Mouse (Mus musculus): ENCODE data around the gene Hist2h4.
"Not testable (repeated sequence)": the region's sequence is repeated elsewhere in the genome, so short reads cannot be mapped to it uniquely, and the experiment has no call there.

Gene Hist2h4

GRCm38 (mm10) chr3:96262979-96263550, at the start of gene Hist2h4:
TSS of gene Hist2h4 (minus strand) at chr3:96263311.
- peak; percentile 97 for DNase-seq (ENCODE audit: extremely low spot score, low spot score)

DNA sequence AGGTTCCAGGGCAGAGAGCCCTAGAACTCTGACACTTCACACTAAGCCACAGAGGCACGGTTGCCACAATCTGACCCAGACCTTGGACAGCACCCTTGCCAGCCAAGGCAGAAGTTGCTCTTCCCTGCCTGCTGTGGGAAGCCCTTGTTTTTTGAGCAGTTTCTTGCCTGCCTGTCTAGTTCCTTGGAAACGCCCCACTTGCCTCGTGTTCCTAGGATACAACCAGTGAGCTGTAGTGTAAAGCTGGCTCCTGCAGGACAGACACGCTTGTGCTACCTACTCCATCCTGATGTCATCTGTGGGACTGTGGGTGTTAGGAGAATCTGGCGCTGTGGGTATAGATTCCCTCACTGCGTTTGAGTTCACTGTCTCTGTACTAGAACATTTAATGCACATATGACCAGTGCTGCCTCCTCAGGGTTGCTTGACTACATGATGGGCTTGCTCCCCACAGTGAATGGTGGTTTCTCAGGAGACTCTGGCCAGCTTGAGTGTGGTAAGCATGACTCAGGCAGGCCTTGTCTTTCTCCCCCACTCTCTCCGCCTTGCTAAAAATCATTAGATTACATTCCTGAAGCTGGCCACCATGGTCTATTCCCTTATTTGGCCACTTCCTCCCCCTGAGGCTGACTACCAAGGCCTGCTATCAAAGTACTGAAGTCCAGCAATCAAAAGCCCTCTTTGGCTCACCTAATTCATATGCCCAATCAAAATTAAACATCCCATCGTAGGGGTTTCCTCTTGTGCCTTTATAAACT, 49.4 kb upstream of the Hist2h4 start:
- no peak for DNase-seq (ENCODE audit: extremely low spot score, low spot score)

- DNase-seq (ENCODE audit: extremely low spot score, low spot score), result no peak
These were observed 46.3 kb upstream of the Hist2h4 start for GRCm38 (mm10) chr3:96309441-96309840.

- no peak for DNase-seq (ENCODE audit: extremely low spot score, low spot score)
These were observed 43.4 kb upstream of the Hist2h4 start for GRCm38 (mm10) chr3:96306506-96306905.

DNA sequence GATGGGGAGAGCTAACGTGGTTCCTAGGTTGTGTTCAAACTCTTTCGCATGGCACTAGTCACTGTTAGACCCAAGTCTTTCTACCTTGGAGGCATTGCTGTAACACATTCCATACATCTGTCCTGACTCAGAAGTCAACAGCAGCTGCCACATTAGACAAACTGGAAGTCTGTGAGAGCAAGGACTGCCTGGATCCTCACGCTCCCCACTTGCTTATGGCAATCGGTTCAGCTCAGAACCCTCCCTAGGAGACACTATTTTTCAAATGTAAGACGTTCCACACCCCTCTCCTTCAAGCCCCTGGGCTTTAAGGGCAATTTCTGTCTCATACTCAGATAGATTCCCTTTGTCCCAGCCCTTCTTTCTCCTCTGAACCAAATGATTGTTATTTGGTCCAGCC, 39.0 kb upstream of the Hist2h4 start:
- DNase-seq (ENCODE audit: extremely low spot score, low spot score), result no peak

DNA sequence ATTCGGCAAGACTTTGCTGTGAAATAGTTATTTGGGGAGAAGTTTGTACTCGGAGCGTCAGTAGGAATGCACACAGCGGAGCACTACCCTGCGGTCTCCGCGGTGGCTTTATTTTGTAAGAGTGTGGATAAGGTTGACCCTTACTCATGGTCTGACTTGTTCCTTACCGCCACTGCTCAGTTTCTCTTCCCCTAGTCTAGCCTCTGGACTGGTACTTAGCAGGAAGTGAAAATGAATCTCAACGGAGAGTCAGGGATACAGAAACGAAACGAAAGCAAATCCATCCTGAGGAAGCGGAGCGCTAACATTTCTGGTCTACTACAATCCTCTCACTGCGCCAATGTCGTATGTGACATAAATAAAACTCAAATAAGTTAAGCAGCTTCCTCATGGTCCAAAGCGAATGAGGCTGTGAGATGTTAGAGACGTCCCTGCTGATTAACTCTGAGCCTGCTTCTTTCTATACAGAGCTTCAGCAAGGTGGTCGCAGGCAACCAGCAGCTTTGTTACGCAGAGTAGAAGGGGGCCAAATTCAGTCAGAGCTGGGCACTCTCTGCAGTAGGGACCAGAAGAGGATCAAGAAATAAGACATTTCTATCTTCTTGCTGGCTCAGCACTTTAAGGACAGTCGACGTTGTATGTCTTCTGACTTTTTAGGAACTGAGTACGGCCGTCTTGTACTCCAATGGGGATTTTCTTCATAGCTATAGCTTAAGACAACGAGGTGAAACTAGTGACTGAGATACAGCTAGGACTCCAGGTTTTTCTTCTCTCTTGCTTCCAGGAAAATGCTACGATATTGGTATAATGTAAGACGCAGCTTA, 37.8 kb upstream of the Hist2h4 start:
- no peak for DNase-seq (ENCODE audit: extremely low spot score, low spot score)

DNA sequence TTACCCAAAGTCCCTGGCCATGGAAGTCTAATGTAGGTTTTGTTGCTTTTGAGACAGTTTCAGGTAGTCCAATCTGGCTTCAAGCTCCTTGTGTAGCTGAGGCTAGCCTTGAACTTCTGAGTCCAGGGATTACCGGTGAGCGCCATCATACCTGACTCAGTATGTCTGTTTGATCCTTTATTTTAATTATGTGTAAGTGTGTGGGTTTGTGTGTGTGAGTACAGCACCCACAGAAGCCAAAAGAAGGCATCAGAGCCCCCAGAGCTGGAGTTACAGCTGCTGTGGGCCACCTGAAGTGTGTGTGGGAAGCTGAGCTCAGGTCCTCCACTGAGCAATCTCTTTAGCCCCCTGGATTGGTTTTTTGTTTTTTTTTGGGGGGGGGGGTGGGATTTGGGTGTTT, 36.5 kb upstream of the Hist2h4 start:
- DNase-seq (ENCODE audit: extremely low spot score, low spot score), result no peak

- no peak for DNase-seq (ENCODE audit: extremely low spot score, low spot score)
These were observed 35.2 kb upstream of the Hist2h4 start for GRCm38 (mm10) chr3:96298360-96298759.

DNA sequence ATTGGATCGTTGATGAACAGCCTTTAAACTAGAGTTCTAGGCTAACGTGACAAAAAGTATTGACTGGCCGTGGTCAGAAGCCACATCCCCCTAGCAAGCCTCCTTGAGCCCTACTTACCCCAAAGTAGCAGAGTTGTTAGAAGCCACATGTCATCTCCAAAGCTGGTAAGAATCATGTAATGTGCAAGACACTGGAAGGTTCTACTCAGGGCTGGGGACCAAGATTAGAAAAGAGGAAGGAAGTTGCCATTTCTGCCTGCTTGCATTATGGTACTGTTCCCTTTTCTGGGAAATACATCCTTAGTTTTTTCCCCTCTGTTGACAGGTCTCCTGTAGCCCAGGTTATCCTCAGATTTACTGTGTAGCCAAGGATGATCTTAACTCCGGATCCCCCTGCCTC, 30.7 kb upstream of the Hist2h4 start, which contains the start of gene Fcgr1:
Gene Fcgr1, minus strand, starts transcription at position 183 of the 400 bp plus-strand sequence.
- DNase-seq (ENCODE audit: extremely low spot score, low spot score), result no peak

- no peak for DNase-seq (ENCODE audit: extremely low spot score, low spot score)
These were observed 30.3 kb upstream of the Hist2h4 start for GRCm38 (mm10) chr3:96293368-96293767.

DNA sequence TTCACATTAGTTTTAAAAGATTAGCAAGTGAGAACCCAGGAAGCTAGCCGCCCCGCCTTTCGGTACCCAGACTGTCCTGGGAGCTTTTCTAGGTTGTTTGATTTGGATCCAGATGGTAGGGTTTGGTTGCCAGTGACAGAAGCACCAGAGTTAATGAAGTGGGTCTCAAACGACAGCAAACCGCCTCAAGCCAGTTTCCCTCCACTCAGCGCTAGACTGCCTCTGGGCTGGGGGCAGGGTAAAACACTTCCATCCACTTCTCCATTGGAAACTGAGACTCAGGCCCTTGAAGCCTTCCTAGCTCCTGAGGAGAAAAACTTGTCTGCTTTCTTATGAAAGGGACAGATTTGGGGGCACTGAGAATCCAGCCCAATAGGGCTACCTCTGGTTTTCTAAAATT, 29.5 kb upstream of the Hist2h4 start:
- DNase-seq (ENCODE audit: extremely low spot score, low spot score), result no peak

DNA sequence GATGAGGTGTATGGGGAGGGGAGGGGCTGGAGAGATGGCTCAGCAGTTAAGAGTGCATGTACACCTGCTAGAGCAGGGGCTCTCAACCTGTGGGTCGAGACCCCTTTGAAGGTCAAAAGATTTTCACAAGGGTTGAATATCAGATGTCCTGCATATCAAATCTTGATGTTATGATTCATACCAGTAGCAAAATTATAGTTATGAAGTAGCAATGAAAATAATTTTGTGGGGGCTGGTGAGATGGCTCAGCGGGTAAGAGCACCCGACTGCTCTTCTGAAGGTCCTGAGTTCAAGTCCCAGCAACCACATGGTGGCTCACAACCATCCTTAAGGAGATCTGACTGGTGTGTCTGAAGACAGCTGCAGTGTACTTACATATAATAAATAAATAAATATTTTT, 27.6 kb upstream of the Hist2h4 start:
- not testable (repeated sequence) for DNase-seq (ENCODE audit: extremely low spot score, low spot score)

DNA sequence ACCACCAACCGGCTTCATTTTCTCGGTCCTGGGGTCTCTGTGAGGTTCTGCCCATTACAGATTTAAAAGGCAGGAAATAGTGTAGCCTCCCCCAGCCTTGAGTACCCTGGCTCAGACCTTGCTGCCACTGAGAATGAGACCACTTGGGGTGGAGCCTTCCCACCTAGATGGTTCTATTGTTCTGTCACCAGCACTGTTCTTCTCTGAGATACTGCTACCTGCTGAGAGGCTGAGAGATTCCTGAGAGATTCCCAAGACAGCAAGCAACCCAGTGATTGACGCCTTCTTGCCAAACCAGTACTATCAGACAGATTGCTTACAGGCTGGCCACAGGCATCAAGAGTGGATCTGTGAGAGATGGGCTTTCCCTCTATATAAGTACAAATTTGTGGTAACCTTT, 26.1 kb upstream of the Hist2h4 start:
- DNase-seq (ENCODE audit: extremely low spot score, low spot score), result no peak

DNA sequence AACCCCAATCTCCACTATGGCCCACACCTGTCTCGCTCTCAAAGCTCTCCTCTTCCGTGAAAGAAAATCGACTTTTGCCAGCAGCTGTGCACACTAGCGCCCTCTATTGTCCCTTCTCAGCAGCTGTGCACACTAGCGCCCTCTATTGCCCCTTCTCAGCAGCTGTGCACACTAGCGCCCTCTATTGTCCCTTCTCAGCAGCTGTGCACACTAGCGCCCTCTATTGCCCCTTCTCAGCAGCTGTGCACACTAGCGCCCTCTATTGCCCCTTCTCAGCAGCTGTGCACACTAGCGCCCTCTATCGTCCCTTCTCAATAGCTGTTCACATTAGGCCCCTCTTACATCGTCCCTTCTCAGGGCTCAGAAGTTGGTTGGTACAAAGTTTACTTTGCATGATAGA, 24.2 kb upstream of the Hist2h4 start:
- DNase-seq (ENCODE audit: extremely low spot score, low spot score), result not testable (repeated sequence)

DNA sequence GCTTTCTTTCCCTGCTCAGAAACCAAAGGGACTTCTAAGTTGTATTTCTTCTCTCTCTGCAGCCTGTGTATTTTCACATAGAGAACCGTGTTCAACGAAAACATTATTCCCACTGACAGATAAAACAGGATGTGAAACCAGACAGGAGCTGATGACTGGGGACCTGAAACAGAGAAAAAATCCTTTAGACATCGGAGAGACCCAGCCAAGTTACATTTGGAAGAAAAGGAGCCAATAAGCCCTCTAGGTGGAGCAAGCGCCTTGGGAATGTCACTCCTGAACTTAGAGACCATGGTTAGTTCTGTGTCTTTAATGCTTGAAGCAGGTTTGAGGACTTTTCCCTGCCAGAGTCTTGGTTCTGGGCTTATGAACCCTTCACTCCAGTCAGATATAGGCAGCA, 21.3 kb upstream of the Hist2h4 start:
- no peak for DNase-seq (ENCODE audit: extremely low spot score, low spot score)

DNA sequence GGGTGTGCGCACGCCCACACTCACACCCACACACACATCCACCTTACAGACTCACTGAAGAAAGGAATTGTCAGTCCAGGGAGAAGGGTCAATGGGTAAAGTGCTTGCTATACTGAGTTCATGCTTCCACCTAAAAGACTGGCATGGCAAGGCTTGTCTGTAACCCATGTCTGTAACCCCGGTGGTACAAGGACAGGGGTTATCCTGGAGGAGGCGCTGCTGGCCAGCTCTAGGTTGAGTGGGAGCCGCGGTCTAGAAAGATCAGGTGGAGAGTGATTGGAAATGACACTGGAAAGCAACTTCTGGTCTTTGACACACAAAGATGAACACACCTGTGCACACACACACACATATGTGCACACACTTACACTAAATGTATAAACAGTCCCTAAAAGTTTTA, 17.5 kb upstream of the Hist2h4 start:
- no peak for DNase-seq (ENCODE audit: extremely low spot score, low spot score)

DNA sequence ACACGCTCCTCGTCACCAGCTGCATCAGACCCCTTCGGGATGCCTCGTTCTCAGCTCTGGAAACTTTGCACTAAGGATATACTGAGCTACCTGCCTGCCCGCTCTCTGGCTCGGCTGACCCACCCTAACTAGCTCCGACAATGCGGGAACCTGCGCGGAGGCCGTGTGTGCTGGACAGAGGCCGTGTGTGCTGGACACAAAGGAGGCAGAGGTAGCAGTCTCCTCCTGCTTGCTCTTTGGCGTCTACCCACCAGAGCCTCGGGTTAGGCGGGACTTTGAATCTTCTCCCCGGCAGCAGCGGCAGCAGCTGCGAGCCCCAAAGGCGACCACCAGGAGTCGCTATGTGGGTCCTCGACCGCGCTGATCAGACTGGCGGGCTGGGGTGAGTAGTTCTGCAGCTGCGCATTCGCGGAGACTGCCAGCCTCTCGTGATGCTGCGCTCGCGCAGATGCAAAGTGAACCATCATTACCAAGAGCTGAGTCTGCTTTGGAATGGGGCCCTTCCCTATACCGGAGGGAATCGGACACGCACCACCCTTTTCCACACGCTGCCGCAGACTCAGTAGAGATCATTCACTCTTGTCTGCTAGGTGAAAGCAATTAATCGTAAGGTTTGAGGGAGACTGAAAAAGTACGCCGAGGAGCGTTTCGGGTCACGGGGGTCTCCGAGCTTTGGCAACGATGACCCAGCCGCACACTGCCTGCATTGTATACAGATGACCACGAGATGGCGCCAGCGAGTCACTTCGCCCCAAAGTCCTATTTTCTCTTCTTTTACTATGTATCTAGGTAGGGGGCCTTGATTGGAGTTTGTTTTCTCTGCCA, 14.9 kb upstream of the Hist2h4 start:
- DNase-seq (ENCODE audit: extremely low spot score, low spot score), result peak; percentile 96

DNA sequence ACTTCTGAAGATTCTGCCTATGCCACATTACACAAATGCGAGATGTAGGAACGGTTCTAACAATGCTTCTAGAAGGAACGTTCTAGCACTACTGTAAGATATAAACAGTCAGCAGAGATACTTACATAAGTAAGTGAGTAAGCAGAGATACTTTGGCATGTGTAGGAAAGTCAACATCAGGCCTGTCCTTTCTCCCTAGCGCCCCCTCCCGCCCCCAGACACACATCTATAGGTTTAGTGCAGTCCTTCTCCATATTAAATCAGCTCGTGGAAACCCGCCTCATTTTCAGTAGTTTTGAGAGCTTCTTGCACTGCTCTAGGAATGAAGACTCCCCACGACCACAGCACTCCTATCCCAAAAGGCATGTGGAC, 14.3 kb upstream of the Hist2h4 start:
- no peak for DNase-seq (ENCODE audit: extremely low spot score, low spot score)

DNA sequence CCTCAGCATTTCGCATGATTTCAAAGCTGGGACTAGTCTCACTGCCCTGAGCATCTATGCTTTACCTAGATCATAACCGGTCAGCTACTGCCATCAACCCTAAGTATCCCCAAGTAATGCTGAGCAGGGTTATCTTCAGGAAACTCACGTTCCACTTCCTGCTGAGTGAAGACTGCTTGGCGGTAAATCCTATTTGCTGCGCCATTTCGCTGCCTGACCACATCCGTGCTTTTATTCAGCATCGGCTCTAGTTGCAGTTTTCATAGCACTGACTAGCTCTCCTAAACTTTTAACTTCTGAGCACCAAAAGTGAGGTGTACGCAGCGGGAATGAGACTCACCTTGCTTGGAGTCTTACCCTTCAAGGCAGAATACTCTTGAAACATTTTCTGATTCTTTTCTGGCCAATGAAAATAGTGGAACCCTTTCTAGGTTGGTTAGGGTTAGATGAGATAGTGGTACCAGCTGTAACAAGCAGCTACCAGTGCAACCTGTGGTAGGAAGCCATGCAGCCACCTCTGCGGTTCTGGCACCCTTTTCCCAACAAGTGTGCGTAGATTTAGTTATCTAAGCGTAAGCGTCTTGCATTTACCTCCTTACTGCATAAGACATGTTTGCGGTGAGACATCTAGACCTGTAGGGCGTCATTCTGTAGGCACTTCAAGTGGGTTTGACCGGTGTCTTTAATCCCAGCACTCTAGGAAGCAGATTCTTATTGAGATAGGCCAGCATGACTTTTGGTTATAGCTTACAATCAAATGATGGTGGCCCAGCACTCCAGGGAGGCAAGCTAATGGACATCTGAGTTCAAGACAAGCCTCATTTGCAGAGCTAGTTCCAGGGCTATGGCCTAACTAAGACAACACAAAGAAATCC, 10.7 kb upstream of the Hist2h4 start:
- DNase-seq (ENCODE audit: extremely low spot score, low spot score), result no peak

All from neural tube, embryonic 10.5 days (tissue).